Mouse (Mus musculus) stomach, embryonic 14.5 days (tissue): Measurements from ENCODE around the gene Kif19a. TPM values are rescaled to one million over a fixed set of nuclear protein-coding genes. Genes with fewer than 3 reads are reported as not detected.

Source experiments
- ATAC-seq: fragments of 200-750 bp; cut with Nextera tagmentation; 2 replicates; pipeline ENCODE4 v1.8.0; 2017; ENCODE audit warnings: low read depth, moderate TSS enrichment; ENCODE audit not compliant: insufficient number of reproducible peaks, insufficient read depth, low FRiP score
- H3K27ac ChIP-seq: fragments of 300-500 bp; sonication (generic); 2 replicates; pipeline ENCODE4 v1.5.1; 2014; ENCODE audit warnings: mild to moderate bottlenecking, low read length, moderate library complexity, mixed read lengths
- H3K27me3 ChIP-seq: fragments of 300-500 bp; sonication (generic); 2 replicates; pipeline ENCODE4 v1.6.1; 2014; ENCODE audit warnings: low read length, control low read depth, mixed read lengths; ENCODE audit not compliant: control insufficient read depth, insufficient read depth
- H3K36me3 ChIP-seq: fragments of 300-500 bp; sonication (generic); 2 replicates; pipeline ENCODE4 v1.6.1; 2014; ENCODE audit warnings: mild to moderate bottlenecking, control low read depth, low read length, moderate library complexity, mixed read lengths; ENCODE audit not compliant: control insufficient read depth, insufficient read depth
- H3K4me1 ChIP-seq: fragments of 300-500 bp; sonication (generic); 2 replicates; pipeline ENCODE4 v1.6.1; 2014; ENCODE audit warnings: low read length, control low read depth, mixed read lengths; ENCODE audit not compliant: control insufficient read depth, insufficient read depth
- H3K4me2 ChIP-seq: fragments of 300-500 bp; sonication (generic); replicated peaks from 2 replicates; pipeline ENCODE4 v1.6.1; 2014; ENCODE audit warnings: low read depth, low read length, control low read depth
- H3K4me3 ChIP-seq: fragments of 300-500 bp; sonication (generic); 2 replicates; pipeline ENCODE4 v1.5.1; 2014; ENCODE audit warnings: low read depth, low read length, control low read depth
- H3K9ac ChIP-seq: fragments of 300-500 bp; sonication (generic); replicated peaks from 2 replicates; pipeline ENCODE4 v1.6.1; 2014; ENCODE audit warnings: low read depth, mild to moderate bottlenecking, control low read depth, low read length, moderate library complexity, mixed read lengths
- H3K9me3 ChIP-seq: fragments of 300-500 bp; sonication (generic); 2 replicates; pipeline ENCODE4 v1.6.1; 2016; ENCODE audit warnings: low read depth, low read length, control low read depth; ENCODE audit not compliant: control insufficient read depth
- WGBS: fragments of 180-500 bp; shearing (Covaris S2); extraction: QIAGEN DNeasy Blood & Tissue Kit; methylation state at CpG from one replicate; pipeline ENCODE4 v1.1.7; 2014; 5-methylcytosine and 5-hydroxymethylcytosine counted together
- polyA plus RNA-seq: library from polyadenylated mRNA; unstranded; fragments of >200 nt; fragmentation: Nextera tagmentation; extraction: Ambion mirVana; gene quantifications from 2 replicates; pipeline ENCODE4 v1.2.1, GENCODE M21; 2014

The Kif19a gene
- polyA plus RNA-seq, 1 experiment from 2014 or later: 0.51 TPM

- ATAC-seq: no peak
- peaks cover 11% of the 10 kb centered on the region; the same call in 1 of the 2 replicates for H3K4me1 ChIP-seq
- H3K36me3 ChIP-seq: no peaks in the 10 kb centered on the region
- H3K9ac ChIP-seq: no peak overlapping the region
- H3K4me3 ChIP-seq: no peak overlapping the region
- 53% methylated on average over 8 of the region's 8 CpGs for WGBS
- H3K27ac ChIP-seq: no peak overlapping the region
- no peaks in the 10 kb centered on the region for H3K9me3 ChIP-seq
- no peak overlapping the region for H3K4me2 ChIP-seq
- no peaks in the 10 kb centered on the region for H3K27me3 ChIP-seq
Observed at GRCm38 (mm10) chr11:114803990-114804389, 38.8 kb downstream of the Kif19a start.

GRCm38 (mm10) chr11:114807025-114807424 lies 41.8 kb downstream of the Kif19a start:
- WGBS: 69% methylated on average over 2 of the region's 2 CpGs
- H3K27ac ChIP-seq: no peak overlapping the region
- H3K27me3 ChIP-seq: no peaks in the 10 kb centered on the region
- H3K36me3 ChIP-seq: no peaks in the 10 kb centered on the region
- H3K4me3 ChIP-seq: no peak overlapping the region
- no peak for ATAC-seq
- H3K4me1 ChIP-seq: peaks cover 11% of the 10 kb centered on the region; the same call in 1 of the 2 replicates
- no peak overlapping the region for H3K4me2 ChIP-seq
- no peaks in the 10 kb centered on the region for H3K9me3 ChIP-seq
- no peak overlapping the region for H3K9ac ChIP-seq

- Histone ChIP-seq H3K4me1 (peaks cover 7% of the 10 kb centered on the region; the same call in 1 of the 2 replicates), H3K4me2 (no peak overlapping the region), H3K4me3 (no peak overlapping the region), H3K9me3 (no peaks in the 10 kb centered on the region), H3K36me3 (no peaks in the 10 kb centered on the region), H3K27me3 (no peaks in the 10 kb centered on the region), H3K9ac (no peak overlapping the region), H3K27ac (no peak overlapping the region)
- 23% methylated on average over 14 of the region's 14 CpGs for WGBS
- ATAC-seq: peak; percentile 57; the same call in 1 of the 2 replicates
Observed at GRCm38 (mm10) chr11:114807686-114808427, 42.7 kb downstream of the Kif19a start.

- no peaks in the 10 kb centered on the region for H3K9me3 ChIP-seq
- no peak overlapping the region for H3K4me2 ChIP-seq
- no peaks in the 10 kb centered on the region for H3K36me3 ChIP-seq
- WGBS: 78% methylated on average over 1 of the region's 1 CpGs
- no peak overlapping the region for H3K9ac ChIP-seq
- H3K27me3 ChIP-seq: no peaks in the 10 kb centered on the region
- H3K4me3 ChIP-seq: no peak overlapping the region
- H3K27ac ChIP-seq: no peak overlapping the region
- no peak for ATAC-seq
- H3K4me1 ChIP-seq: 0 out of 2 replicates have a peak, but pooled peaks cover 6% of the 10 kb centered on the region
Observed at GRCm38 (mm10) chr11:114809371-114809770, 44.2 kb downstream of the Kif19a start.

- no peaks in the 10 kb centered on the region for H3K27me3 ChIP-seq
- H3K4me2 ChIP-seq: no peak overlapping the region
- no peak overlapping the region for H3K9ac ChIP-seq
- no peak overlapping the region for H3K27ac ChIP-seq
- no peak overlapping the region for H3K4me3 ChIP-seq
- 0 out of 2 replicates have a peak, but pooled peaks cover 6% of the 10 kb centered on the region for H3K4me1 ChIP-seq
- WGBS: 31% methylated on average over 4 of the region's 4 CpGs
- no peak for ATAC-seq
- H3K9me3 ChIP-seq: no peaks in the 10 kb centered on the region
- no peaks in the 10 kb centered on the region for H3K36me3 ChIP-seq
Observed at GRCm38 (mm10) chr11:114810344-114810743, 45.2 kb downstream of the Kif19a start.

- WGBS: 18% methylated on average over 6 of the region's 6 CpGs
- peak; percentile 55; the same call in 1 of the 2 replicates for ATAC-seq
- H3K9me3 ChIP-seq: no peaks in the 10 kb centered on the region
- H3K4me1 ChIP-seq: 0 out of 2 replicates have a peak, but pooled peaks cover 1% of the 10 kb centered on the region
- H3K4me3 ChIP-seq: no peak overlapping the region
- no peak overlapping the region for H3K9ac ChIP-seq
- H3K27ac ChIP-seq: no peak overlapping the region
- no peak overlapping the region for H3K4me2 ChIP-seq
- H3K27me3 ChIP-seq: no peaks in the 10 kb centered on the region
- no peaks in the 10 kb centered on the region for H3K36me3 ChIP-seq
Observed at GRCm38 (mm10) chr11:114812731-114813240, 47.6 kb downstream of the Kif19a start.

GRCm38 (mm10) chr11:114814873-114815592 lies 49.8 kb downstream of the Kif19a start:
- H3K27me3 ChIP-seq: no peaks in the 10 kb centered on the region
- no peak overlapping the region for H3K4me3 ChIP-seq
- H3K4me1 ChIP-seq: 0 out of 2 replicates have a peak, but pooled peaks cover 4% of the 10 kb centered on the region
- H3K9ac ChIP-seq: no peak overlapping the region
- no peaks in the 10 kb centered on the region for H3K36me3 ChIP-seq
- H3K4me2 ChIP-seq: no peak overlapping the region
- no peak for ATAC-seq
- WGBS: 71% methylated on average over 11 of the region's 11 CpGs
- H3K9me3 ChIP-seq: no peaks in the 10 kb centered on the region
- H3K27ac ChIP-seq: no peak overlapping the region

GRCm38 (mm10) chr11:114816934-114817333 lies 51.7 kb downstream of the Kif19a start:
- no peaks in the 10 kb centered on the region for H3K27me3 ChIP-seq
- H3K4me3 ChIP-seq: no peak overlapping the region
- no peaks in the 10 kb centered on the region for H3K9me3 ChIP-seq
- H3K4me1 ChIP-seq: 0 out of 2 replicates have a peak, but pooled peaks cover 4% of the 10 kb centered on the region
- H3K4me2 ChIP-seq: no peak overlapping the region
- WGBS: 93% methylated on average over 4 of the region's 4 CpGs
- no peak overlapping the region for H3K9ac ChIP-seq
- H3K27ac ChIP-seq: no peak overlapping the region
- ATAC-seq: no peak
- no peaks in the 10 kb centered on the region for H3K36me3 ChIP-seq
